Mouse (Mus musculus): ENCODE measurements around the gene Rasa2. TPM values are rescaled to one million over a fixed set of nuclear protein-coding genes. Genes with fewer than 3 reads are reported as not detected.
A peak's percentile ranks its signal among the peaks of the same experiment; 100 is the strongest.

The Rasa2 gene
- polyA plus RNA-seq, 1 experiment from 2014 or later: 20.2 TPM

DNA sequence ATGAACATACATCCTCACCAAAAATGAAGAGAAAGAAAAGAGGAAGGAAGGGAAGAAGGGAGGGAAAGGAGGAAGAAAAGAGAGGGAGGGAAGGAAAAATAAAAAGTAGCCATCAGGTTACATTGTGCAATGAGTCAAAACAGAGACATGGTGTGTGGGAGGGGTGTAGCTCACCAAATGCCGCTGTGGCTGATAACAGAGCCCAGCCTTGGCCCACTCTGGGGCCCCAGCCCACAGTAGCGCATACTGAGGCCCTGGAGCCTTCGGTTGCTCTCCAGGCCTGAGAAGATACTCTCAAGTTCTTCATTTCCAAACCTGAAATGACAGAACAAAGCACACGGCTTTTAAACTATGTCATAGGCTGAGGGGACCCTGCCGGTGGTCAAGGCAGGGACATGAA, 117.1 kb downstream of the Rasa2 start:
- H3K4me3 ChIP-seq: no peak overlapping the region
- no peaks in the 10 kb centered on the region for H3K9me3 ChIP-seq (replicated peaks)
- no peak for ATAC-seq (ENCODE audit: low FRiP score)
- no peaks in the 10 kb centered on the region for H3K4me1 ChIP-seq
- WGBS: 84% methylated on average over 5 of the region's 5 CpGs
- H3K9ac ChIP-seq: no peak overlapping the region
- H3K4me2 ChIP-seq (replicated peaks): no peak overlapping the region
- no peaks in the 10 kb centered on the region for H3K27me3 ChIP-seq
- no peak overlapping the region for H3K27ac ChIP-seq
- H3K36me3 ChIP-seq: no peaks in the 10 kb centered on the region

DNA sequence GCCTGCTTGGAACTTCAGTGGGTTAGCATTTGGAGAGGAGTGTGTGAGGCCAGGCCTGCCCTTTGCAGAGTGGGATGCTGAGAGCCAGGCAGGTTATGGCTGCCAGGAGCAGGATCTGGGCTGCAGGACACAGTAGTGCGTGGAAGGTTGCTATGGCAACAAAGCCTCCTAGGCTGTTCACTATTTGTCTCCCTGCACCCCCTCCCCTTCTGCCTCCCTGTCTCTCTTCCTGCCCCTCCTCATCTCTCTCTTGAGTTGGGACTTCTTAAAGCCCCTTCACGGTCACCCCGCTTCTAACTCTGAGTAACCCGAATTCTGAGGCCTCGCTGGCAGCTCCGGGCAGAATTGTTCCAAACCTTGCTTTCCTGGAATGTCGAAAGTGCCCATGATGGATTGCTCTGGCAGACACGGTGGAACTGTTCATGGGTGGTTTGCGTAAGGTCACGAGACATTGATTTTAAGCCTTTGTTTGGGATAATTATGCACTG, 125.4 kb downstream of the Rasa2 start:
- Histone ChIP-seq H3K27me3 (no peaks in the 10 kb centered on the region), H3K9me3 (replicated peaks) (0 out of 2 replicates have a peak, but pooled peaks cover 2% of the 10 kb centered on the region), H3K4me2 (replicated peaks) (peak overlapping the region; percentile 47), H3K4me3 (0 out of 2 replicates have a peak overlapping the region, but pooled peaks have one; percentile 12), H3K4me1 (peaks cover 8% of the 10 kb centered on the region), H3K9ac (0 out of 2 replicates have a peak overlapping the region, but pooled peaks have one; percentile 11), H3K27ac (peak overlapping the region; percentile 71), H3K36me3 (no peaks in the 10 kb centered on the region)
- peak; percentile 92 for ATAC-seq (ENCODE audit: low FRiP score)
- WGBS: 14% methylated on average over 10 of the region's 10 CpGs

DNA sequence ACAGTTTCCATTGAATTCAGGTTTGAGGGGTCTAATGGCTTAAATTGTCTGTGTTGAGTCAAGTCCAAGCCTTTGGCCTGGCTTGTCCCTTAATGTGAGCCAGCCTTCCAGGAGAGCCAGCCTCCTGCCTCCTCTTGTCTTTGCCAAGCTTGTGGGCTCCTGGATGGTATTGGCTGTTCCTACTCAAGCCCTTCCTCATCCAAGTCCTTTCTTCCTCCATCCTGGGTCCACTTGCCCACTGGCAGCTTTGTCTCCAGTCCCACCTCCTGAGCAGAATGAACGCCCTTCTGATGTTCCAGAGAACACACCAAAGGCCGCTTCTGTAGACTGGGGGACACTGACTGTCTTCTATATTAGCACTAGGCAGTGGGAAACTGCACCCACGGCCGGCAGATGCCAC, 126.3 kb downstream of the Rasa2 start:
- Histone ChIP-seq H3K27ac (no peak overlapping the region), H3K4me2 (replicated peaks) (no peak overlapping the region), H3K4me3 (no peak overlapping the region), H3K9me3 (replicated peaks) (0 out of 2 replicates have a peak, but pooled peaks cover 2% of the 10 kb centered on the region), H3K36me3 (no peaks in the 10 kb centered on the region), H3K27me3 (no peaks in the 10 kb centered on the region), H3K9ac (no peak overlapping the region), H3K4me1 (peaks cover 8% of the 10 kb centered on the region)
- ATAC-seq (ENCODE audit: low FRiP score): no peak
- 88% methylated on average over 4 of the region's 4 CpGs for WGBS

DNA sequence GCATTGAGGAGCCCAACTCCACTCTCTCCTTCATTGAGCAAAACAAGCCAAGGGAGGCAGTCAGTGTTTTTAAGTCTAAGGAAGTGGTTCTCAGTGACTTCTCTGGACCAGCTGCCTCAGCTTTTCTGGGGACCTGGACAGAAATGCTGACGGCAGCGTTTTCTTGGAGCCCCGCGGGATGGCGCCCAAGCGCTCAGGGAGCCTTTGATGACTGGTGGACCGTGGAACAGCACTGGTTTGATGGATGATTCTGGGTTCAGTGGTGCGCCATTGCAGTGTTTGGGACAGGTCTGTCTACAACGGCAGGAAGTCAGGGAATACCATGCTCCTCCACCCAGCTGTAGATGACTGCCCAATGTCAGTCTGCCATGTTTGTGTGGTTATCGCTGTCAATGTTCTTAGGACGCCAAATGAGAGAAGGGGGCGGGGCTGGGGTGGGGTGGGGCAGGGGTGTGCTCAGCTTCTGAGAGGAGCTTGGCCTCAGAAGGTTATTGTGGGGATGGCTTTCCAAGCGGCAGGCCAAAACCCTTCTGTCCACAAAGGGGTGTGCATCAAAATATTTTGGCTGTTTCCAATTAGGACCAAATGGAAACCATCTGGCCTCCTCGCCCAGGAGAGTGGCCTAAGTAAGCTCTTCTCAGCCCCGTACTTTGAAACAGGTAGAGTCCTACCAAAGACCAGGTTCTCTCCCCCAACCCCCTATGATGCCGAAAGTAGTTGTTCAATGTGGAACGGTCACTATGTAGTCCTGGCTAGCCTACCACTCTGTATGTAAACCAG, 127.1 kb downstream of the Rasa2 start:
- Histone ChIP-seq H3K9me3 (replicated peaks) (0 out of 2 replicates have a peak, but pooled peaks cover 3% of the 10 kb centered on the region), H3K36me3 (no peaks in the 10 kb centered on the region), H3K27me3 (no peaks in the 10 kb centered on the region), H3K4me3 (no peak overlapping the region), H3K4me1 (peaks cover 8% of the 10 kb centered on the region), H3K9ac (no peak overlapping the region), H3K27ac (no peak overlapping the region), H3K4me2 (replicated peaks) (no peak overlapping the region)
- WGBS: 71% methylated on average over 17 of the region's 17 CpGs
- ATAC-seq (ENCODE audit: low FRiP score): no peak

- Histone ChIP-seq H3K9ac (no peak overlapping the region), H3K9me3 (replicated peaks) (peaks cover 12% of the 10 kb centered on the region; the same call in 1 of the 2 replicates), H3K4me3 (no peak overlapping the region), H3K4me1 (peaks cover 8% of the 10 kb centered on the region), H3K27ac (no peak overlapping the region), H3K4me2 (replicated peaks) (no peak overlapping the region), H3K36me3 (no peaks in the 10 kb centered on the region), H3K27me3 (no peaks in the 10 kb centered on the region)
- 81% methylated on average over 6 of the region's 6 CpGs for WGBS
- no peak for ATAC-seq (ENCODE audit: low FRiP score)
Measured at GRCm38 (mm10) chr9:96502856-96503610, 128.4 kb downstream of the Rasa2 start.

- ATAC-seq (ENCODE audit: low FRiP score): no peak
- no peaks in the 10 kb centered on the region for H3K27me3 ChIP-seq
- H3K36me3 ChIP-seq: no peaks in the 10 kb centered on the region
- no peak overlapping the region for H3K27ac ChIP-seq
- H3K9ac ChIP-seq: no peak overlapping the region
- H3K4me3 ChIP-seq: no peak overlapping the region
- peaks cover 12% of the 10 kb centered on the region; the same call in 1 of the 2 replicates for H3K9me3 ChIP-seq (replicated peaks)
- peaks cover 6% of the 10 kb centered on the region for H3K4me1 ChIP-seq
- 82% methylated on average over 7 of the region's 7 CpGs for WGBS
- H3K4me2 ChIP-seq (replicated peaks): no peak overlapping the region
Measured at GRCm38 (mm10) chr9:96501217-96501616, 130.2 kb downstream of the Rasa2 start.

DNA sequence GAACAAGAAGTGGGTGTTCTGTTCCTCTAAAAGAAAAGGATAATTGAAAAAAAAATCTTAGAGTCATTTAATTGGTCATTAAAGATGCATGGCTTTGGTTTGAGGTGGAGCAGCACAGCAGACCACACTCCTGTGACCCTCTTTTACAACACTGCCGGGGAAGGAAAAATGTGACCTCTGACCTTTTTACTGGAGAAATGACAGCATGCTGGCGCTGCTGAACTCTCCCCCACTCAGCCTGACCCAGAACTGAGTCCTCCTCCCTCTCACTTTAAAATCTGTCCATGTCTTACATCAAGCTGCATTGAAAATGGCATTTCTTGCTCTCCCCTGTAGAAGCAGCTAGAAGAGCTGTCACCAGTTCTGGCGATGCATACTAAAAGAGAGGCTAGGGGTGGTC, 138.2 kb downstream of the Rasa2 start:
- no peaks in the 10 kb centered on the region for H3K4me1 ChIP-seq
- H3K27ac ChIP-seq: no peak overlapping the region
- no peak overlapping the region for H3K9ac ChIP-seq
- H3K4me3 ChIP-seq: no peak overlapping the region
- no peak for ATAC-seq (ENCODE audit: low FRiP score)
- 28% methylated on average over 3 of the region's 3 CpGs for WGBS
- no peaks in the 10 kb centered on the region for H3K9me3 ChIP-seq (replicated peaks)
- H3K4me2 ChIP-seq (replicated peaks): no peak overlapping the region
- H3K27me3 ChIP-seq: no peaks in the 10 kb centered on the region
- H3K36me3 ChIP-seq: no peaks in the 10 kb centered on the region

DNA sequence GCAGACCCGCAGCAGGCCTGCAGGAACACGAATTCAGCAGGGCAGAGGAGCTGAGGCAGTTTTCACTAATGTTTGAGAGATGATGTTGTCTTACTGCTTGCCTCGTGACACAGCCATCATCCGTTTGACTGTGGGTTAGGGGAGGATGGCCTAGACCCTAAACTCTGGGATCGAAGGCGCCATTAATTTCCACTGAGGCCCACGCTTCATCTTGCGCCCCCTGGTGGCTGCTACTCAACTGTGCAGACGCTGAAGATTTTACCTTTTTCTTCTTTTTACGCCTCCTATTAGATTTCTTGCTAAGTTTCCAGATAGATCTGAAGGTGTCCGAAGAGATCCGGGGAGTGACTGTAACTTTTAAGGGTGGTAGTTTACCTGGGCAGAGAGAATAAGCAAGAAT, 139.6 kb downstream of the Rasa2 start:
- H3K27me3 ChIP-seq: no peaks in the 10 kb centered on the region
- H3K36me3 ChIP-seq: no peaks in the 10 kb centered on the region
- H3K4me2 ChIP-seq (replicated peaks): no peak overlapping the region; the same call in 1 of the 2 replicates
- no peak for ATAC-seq (ENCODE audit: low FRiP score)
- 38% methylated on average over 12 of the region's 12 CpGs for WGBS
- H3K27ac ChIP-seq: no peak overlapping the region
- no peak overlapping the region for H3K4me3 ChIP-seq
- H3K9ac ChIP-seq: no peak overlapping the region
- no peaks in the 10 kb centered on the region for H3K9me3 ChIP-seq (replicated peaks)
- no peaks in the 10 kb centered on the region for H3K4me1 ChIP-seq

Other genes with a start within 250 kb of the Rasa2 start
- 230 and 240 TPM in 2 replicates for gene Rnf7, start 152.9 kb downstream of the Rasa2 start, polyA plus RNA-seq (2016; fragmentation: Nextera tagmentation; extraction: Ambion mirVana)
- 0.52 and 0.61 TPM in 2 replicates for gene Gm28729, start 106.4 kb downstream of the Rasa2 start, polyA plus RNA-seq (2016; fragmentation: Nextera tagmentation; extraction: Ambion mirVana)
- 18.0 and 20.0 TPM in 2 replicates for gene Zbtb38, start 121.2 kb upstream of the Rasa2 start, polyA plus RNA-seq (2016; fragmentation: Nextera tagmentation; extraction: Ambion mirVana)

Data from hindbrain, embryonic 12.5 days (tissue).